Mouse (Mus musculus): Measurements from ENCODE around the gene Txn1. TPM values are rescaled to one million over a fixed set of nuclear protein-coding genes. Genes with fewer than 3 reads are reported as not detected.

The Txn1 gene
- polyA plus RNA-seq, 1 experiment from 2014 or later: 284 TPM

- H3K4me2 ChIP-seq: no peak overlapping the region
- no peaks in the 10 kb centered on the region for H3K36me3 ChIP-seq
- no peaks in the 10 kb centered on the region for H3K27me3 ChIP-seq
- no peak overlapping the region for H3K27ac ChIP-seq
- H3K9ac ChIP-seq: no peak overlapping the region
- no peaks in the 10 kb centered on the region for H3K4me1 ChIP-seq (replicated peaks)
- no peak overlapping the region for H3K4me3 ChIP-seq
- H3K9me3 ChIP-seq (replicated peaks): no peaks in the 10 kb centered on the region
- no peak for ATAC-seq (replicated peaks; ENCODE audit: insufficient number of reproducible peaks, insufficient read depth, low FRiP score, low read depth)
- 77% methylated on average over 6 of the region's 6 CpGs for WGBS
Observed at GRCm38 (mm10) chr4:57937292-57937691, 18.9 kb downstream of the Txn1 start.

- no peaks in the 10 kb centered on the region for H3K27me3 ChIP-seq
- no peak overlapping the region for H3K4me2 ChIP-seq
- no peak overlapping the region for H3K27ac ChIP-seq
- no peaks in the 10 kb centered on the region for H3K9me3 ChIP-seq (replicated peaks)
- H3K9ac ChIP-seq: no peak overlapping the region
- H3K36me3 ChIP-seq: no peaks in the 10 kb centered on the region
- ATAC-seq (replicated peaks; ENCODE audit: insufficient number of reproducible peaks, insufficient read depth, low FRiP score, low read depth): no peak
- no peaks in the 10 kb centered on the region for H3K4me1 ChIP-seq (replicated peaks)
- 66% methylated on average over 5 of the region's 5 CpGs for WGBS
- no peak overlapping the region for H3K4me3 ChIP-seq
Observed at GRCm38 (mm10) chr4:57934181-57934580, 22.0 kb downstream of the Txn1 start.

DNA sequence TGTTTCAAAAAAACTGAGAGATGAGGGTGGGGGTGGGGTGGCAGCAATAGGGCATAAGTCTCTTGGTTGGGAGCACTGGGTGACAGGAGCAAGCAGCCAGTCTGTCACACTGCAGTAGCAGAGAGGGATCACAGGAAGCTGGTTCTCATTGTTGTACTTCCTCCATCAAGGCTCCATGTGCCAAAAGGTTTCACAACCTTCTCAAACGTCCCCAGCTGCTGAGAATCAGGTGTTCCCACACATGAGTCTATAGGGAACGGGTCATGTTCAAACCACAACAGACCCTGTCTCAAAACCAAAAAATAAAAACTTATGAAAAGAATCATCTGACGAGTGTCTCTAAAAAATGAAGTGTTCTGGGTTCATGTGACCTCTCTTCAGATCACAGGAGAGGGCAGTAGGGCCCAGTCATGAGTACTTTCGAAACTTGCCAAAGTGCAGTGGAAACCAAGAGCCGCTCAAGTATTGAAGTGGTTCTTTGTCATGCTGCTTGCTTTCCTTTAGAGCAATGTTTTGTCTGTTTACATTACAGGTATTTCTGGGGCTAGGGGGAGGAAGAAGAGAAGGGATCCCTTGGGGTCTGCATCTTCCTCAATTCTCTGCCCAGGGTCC lies 25.5 kb downstream of the Txn1 start:
- ATAC-seq (replicated peaks; ENCODE audit: insufficient number of reproducible peaks, insufficient read depth, low FRiP score, low read depth): no peak
- Histone ChIP-seq H3K9me3 (replicated peaks) (no peaks in the 10 kb centered on the region), H3K4me1 (replicated peaks) (no peaks in the 10 kb centered on the region), H3K4me3 (no peak overlapping the region), H3K9ac (no peak overlapping the region), H3K4me2 (no peak overlapping the region), H3K27me3 (no peaks in the 10 kb centered on the region), H3K36me3 (no peaks in the 10 kb centered on the region), H3K27ac (no peak overlapping the region)
- 63% methylated on average over 5 of the region's 5 CpGs for WGBS

DNA sequence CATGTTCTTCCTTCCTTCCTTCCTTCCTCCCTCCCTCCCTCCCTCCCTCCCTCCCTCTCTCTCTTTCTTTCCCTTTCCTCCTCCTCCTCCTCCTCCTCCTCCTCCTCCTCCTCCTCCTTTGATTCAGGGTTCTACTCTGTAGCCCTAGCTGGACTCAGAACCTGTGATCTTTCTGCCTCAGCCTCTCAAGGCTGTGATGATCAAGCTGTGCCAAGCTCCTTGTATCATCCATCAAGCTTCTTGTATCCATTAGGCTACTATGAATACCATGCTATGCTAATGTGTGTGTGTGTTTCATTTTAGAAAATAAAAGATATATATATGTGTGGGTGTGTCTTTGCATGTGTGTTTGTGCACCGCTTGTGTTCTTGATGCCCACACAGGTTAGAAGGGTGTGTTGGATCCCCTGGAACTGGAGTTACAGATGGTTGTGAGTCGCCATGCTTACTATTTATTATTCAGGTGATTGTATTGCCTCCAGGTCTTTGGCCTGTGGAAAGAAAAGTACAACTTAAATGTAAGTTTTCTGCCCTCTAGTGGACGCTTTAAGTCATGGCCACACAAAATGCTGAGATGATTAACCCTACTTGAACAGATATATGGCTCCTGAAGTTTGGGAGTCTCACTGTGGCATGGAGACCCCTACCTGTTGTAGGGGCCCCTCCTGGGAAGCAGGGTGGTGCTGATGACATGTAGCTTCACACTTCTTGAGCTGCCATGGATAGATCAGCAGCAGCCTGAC lies 28.6 kb downstream of the Txn1 start:
- no peak overlapping the region for H3K27ac ChIP-seq
- H3K4me2 ChIP-seq: no peak overlapping the region
- no peaks in the 10 kb centered on the region for H3K27me3 ChIP-seq
- H3K9me3 ChIP-seq (replicated peaks): no peaks in the 10 kb centered on the region
- no peaks in the 10 kb centered on the region for H3K36me3 ChIP-seq
- no peak overlapping the region for H3K9ac ChIP-seq
- no peaks in the 10 kb centered on the region for H3K4me1 ChIP-seq (replicated peaks)
- H3K4me3 ChIP-seq: no peak overlapping the region
- no peak for ATAC-seq (replicated peaks; ENCODE audit: insufficient number of reproducible peaks, insufficient read depth, low FRiP score, low read depth)
- 26% methylated on average over 3 of the region's 3 CpGs for WGBS

GRCm38 (mm10) chr4:57924556-57925071 lies 31.6 kb downstream of the Txn1 start:
- ATAC-seq (replicated peaks; ENCODE audit: insufficient number of reproducible peaks, insufficient read depth, low FRiP score, low read depth): no peak
- Histone ChIP-seq H3K27ac (no peak overlapping the region), H3K4me1 (replicated peaks) (no peaks in the 10 kb centered on the region), H3K27me3 (no peaks in the 10 kb centered on the region), H3K9ac (no peak overlapping the region), H3K4me2 (no peak overlapping the region), H3K36me3 (no peaks in the 10 kb centered on the region), H3K9me3 (replicated peaks) (no peaks in the 10 kb centered on the region), H3K4me3 (no peak overlapping the region)
- WGBS: 75% methylated on average over 6 of the region's 6 CpGs

GRCm38 (mm10) chr4:57922171-57922570 lies 34.0 kb downstream of the Txn1 start:
- WGBS: 58% methylated on average over 5 of the region's 5 CpGs
- no peaks in the 10 kb centered on the region for H3K9me3 ChIP-seq (replicated peaks)
- no peaks in the 10 kb centered on the region for H3K27me3 ChIP-seq
- no peak overlapping the region for H3K4me2 ChIP-seq
- no peaks in the 10 kb centered on the region for H3K36me3 ChIP-seq
- no peaks in the 10 kb centered on the region for H3K4me1 ChIP-seq (replicated peaks)
- no peak overlapping the region for H3K9ac ChIP-seq
- no peak for ATAC-seq (replicated peaks; ENCODE audit: insufficient number of reproducible peaks, insufficient read depth, low FRiP score, low read depth)
- no peak overlapping the region for H3K4me3 ChIP-seq
- no peak overlapping the region for H3K27ac ChIP-seq

GRCm38 (mm10) chr4:57920522-57920921 lies 35.7 kb downstream of the Txn1 start:
- H3K4me1 ChIP-seq (replicated peaks): peaks cover 14% of the 10 kb centered on the region
- H3K9me3 ChIP-seq (replicated peaks): no peaks in the 10 kb centered on the region
- ATAC-seq (replicated peaks; ENCODE audit: insufficient number of reproducible peaks, insufficient read depth, low FRiP score, low read depth): no peak
- H3K27ac ChIP-seq: no peak overlapping the region
- no peaks in the 10 kb centered on the region for H3K27me3 ChIP-seq
- no peak overlapping the region for H3K4me3 ChIP-seq
- WGBS: 85% methylated on average over 1 of the region's 1 CpGs
- no peak overlapping the region for H3K4me2 ChIP-seq
- H3K36me3 ChIP-seq: no peaks in the 10 kb centered on the region
- no peak overlapping the region for H3K9ac ChIP-seq

DNA sequence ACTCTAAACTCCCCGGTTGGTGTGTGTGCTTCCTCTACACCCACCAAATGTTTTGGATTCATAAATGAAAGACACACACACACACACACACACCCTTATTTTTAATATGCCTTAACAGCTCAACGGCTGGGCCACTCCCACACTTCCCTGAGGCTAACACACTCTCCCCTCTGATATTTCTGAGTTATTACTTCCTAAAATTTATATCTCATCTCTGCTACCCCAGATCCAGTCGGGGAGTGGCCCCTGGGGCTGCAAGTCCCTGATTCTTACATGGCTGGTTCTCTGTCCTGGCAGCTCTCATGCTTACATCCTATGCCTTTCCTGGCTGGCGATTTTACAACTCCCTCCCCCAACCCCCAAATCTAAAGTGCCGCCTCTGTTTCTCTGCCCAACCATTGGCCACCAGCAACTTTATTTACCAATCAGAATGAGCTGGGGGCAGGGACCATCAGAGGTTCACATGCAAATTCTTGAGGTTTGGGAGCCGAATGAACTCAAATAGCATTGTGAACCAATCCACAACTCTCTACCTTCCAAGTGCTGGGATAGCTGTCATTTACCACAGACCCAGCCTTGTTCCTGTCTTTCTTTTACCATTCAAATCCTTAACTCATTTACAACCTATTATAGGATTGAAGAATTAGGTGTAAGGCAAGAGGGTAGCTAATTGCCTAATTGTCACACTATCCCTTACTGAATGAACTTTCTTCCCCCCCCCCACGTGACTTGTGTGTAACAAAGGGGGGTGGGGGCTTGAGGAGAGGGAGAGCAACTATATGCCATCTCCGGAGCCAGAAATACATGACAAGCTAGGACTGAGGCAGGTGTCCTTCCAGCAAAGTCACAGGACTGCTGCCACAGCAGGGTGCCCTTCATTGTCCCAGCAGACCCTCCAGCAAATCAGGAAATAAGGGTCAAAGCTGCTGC lies 36.5 kb downstream of the Txn1 start:
- no peaks in the 10 kb centered on the region for H3K9me3 ChIP-seq (replicated peaks)
- 36% methylated on average over 8 of the region's 8 CpGs for WGBS
- no peaks in the 10 kb centered on the region for H3K27me3 ChIP-seq
- no peak overlapping the region for H3K4me2 ChIP-seq
- ATAC-seq (replicated peaks; ENCODE audit: insufficient number of reproducible peaks, insufficient read depth, low FRiP score, low read depth): no peak
- H3K4me1 ChIP-seq (replicated peaks): peaks cover 19% of the 10 kb centered on the region
- H3K9ac ChIP-seq: no peak overlapping the region
- no peak overlapping the region for H3K27ac ChIP-seq
- no peaks in the 10 kb centered on the region for H3K36me3 ChIP-seq
- H3K4me3 ChIP-seq: no peak overlapping the region

DNA sequence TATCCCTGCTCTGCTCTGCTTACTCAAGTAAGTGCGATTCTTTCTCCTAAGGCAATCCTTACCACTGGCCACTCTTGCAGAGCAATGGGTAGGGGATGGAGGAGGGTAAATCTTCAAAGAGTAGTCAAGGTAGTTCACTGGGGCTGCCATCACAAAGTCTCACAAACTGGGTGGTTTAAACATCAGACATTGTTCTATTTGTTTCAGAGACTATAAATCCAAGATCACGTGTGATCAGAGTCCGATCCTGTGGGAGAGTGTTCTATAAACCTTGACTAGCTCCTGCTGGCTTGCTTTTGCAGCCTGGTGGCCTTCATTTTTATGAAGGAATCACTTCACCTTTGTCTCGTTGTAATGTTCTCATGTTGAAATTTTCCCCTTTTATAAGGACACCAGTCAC lies 39.5 kb downstream of the Txn1 start:
- Histone ChIP-seq H3K36me3 (no peaks in the 10 kb centered on the region), H3K4me1 (replicated peaks) (peaks cover 21% of the 10 kb centered on the region), H3K4me2 (peak overlapping the region; percentile 59), H3K4me3 (0 out of 2 replicates have a peak overlapping the region, but pooled peaks have one; percentile 32), H3K27ac (0 out of 2 replicates have a peak overlapping the region, but pooled peaks have one; percentile 4), H3K27me3 (no peaks in the 10 kb centered on the region), H3K9me3 (replicated peaks) (no peaks in the 10 kb centered on the region), H3K9ac (no peak overlapping the region)
- 76% methylated on average over 4 of the region's 4 CpGs for WGBS
- no peak for ATAC-seq (replicated peaks; ENCODE audit: insufficient number of reproducible peaks, insufficient read depth, low FRiP score, low read depth)

GRCm38 (mm10) chr4:57916201-57916661 lies 40.0 kb downstream of the Txn1 start, which contains the start of gene D630039A03Rik:
Gene D630039A03Rik (minus strand): TSS chr4:57916297.
- no peak for ATAC-seq (replicated peaks; ENCODE audit: insufficient number of reproducible peaks, insufficient read depth, low FRiP score, low read depth)
- Histone ChIP-seq H3K4me2 (peak within 1 kb of the TSS; percentile 59), H3K27me3 (no peaks in the 10 kb centered on the region), H3K36me3 (no peaks in the 10 kb centered on the region), H3K27ac (0 out of 2 replicates have a peak within 1 kb of the TSS, but pooled peaks have one; percentile 4), H3K4me1 (replicated peaks) (peaks cover 21% of the 10 kb centered on the region), H3K9ac (0 out of 2 replicates have a peak within 1 kb of the TSS, but pooled peaks have one; percentile 9), H3K9me3 (replicated peaks) (no peaks in the 10 kb centered on the region), H3K4me3 (peak within 1 kb of the TSS; percentile 32)
- WGBS: 9% methylated on average over 9 of the region's 9 CpGs

All from heart, embryonic 15.5 days (tissue).